Mouse (Mus musculus) embryo, embryonic 11.5 days (tissue): ENCODE data around the gene Mapk3.
A peak's percentile ranks its signal among the peaks of the same experiment; 100 is the strongest.

Source experiments
- DNase-seq: peaks from one replicate; pipeline ENCODE4 v3.0.0-alpha.2; 2012; ENCODE audit warnings: low read depth, low spot score

Gene Mapk3

GRCm38 (mm10) chr7:126802134-126802889 is 42.9 kb downstream of the Mapk3 start:
- no peak for DNase-seq

- DNase-seq, result no peak
Observed at GRCm38 (mm10) chr7:126803181-126803580, 43.8 kb downstream of the Mapk3 start.

GRCm38 (mm10) chr7:126803751-126804150 is 44.4 kb downstream of the Mapk3 start:
- DNase-seq, result no peak

GRCm38 (mm10) chr7:126806956-126807355 is 47.6 kb downstream of the Mapk3 start:
- DNase-seq, result no peak

- DNase-seq, result no peak
Observed at GRCm38 (mm10) chr7:126807405-126807804, 48.0 kb downstream of the Mapk3 start.

GRCm38 (mm10) chr7:126808703-126809455 is 49.5 kb downstream of the Mapk3 start:
- peak; percentile 72 for DNase-seq

GRCm38 (mm10) chr7:126809723-126810369 is 50.4 kb downstream of the Mapk3 start:
- no peak for DNase-seq
